Mouse (Mus musculus): ENCODE results near the gene Wdr37. TPM values are rescaled to one million over a fixed set of nuclear protein-coding genes. Genes with fewer than 3 reads are reported as not detected.
A peak's percentile ranks its signal among the peaks of the same experiment; 100 is the strongest.
"Not testable (repeated sequence)": the region's sequence is repeated elsewhere in the genome, so short reads cannot be mapped to it uniquely, and the experiment has no call there.

Wdr37 gene
- total RNA-seq (2014; fragmentation: Nextera tagmentation) (15.6 and 25.5 TPM in 2 replicates), total RNA-seq (2017) (29.4 and 34.1 TPM in 2 replicates)

GRCm38 (mm10) chr13:8871314-8871962 is at the start of gene Wdr37:
TSS of gene Wdr37 (minus strand) at chr13:8871909.
- peak; percentile 67 for ATAC-seq (replicated peaks; ENCODE audit: low FRiP score, low TSS enrichment, poor library complexity, severe bottlenecking)

- not testable (repeated sequence) for ATAC-seq (replicated peaks; ENCODE audit: low FRiP score, low TSS enrichment, poor library complexity, severe bottlenecking)
Measured at GRCm38 (mm10) chr13:8913890-8914289, 42.2 kb upstream of the Wdr37 start.

DNA sequence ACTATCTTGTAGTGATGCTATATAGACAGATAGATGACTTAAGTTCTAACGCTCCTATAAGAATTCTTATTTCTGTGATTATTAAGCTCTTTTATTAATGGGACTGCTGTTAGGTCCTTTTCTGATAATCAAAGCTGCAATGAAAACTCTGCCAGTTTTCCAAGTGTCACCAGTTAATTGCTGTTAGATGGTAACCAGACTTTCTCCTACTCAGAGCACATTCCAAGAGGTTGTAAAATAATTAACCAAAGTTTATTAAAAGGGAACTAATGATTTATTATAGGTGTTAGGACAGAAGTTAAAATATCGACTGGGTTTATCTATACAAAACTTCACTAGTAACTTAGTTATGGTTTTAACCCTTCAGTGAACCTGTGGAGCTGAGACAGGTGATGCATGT is 34.3 kb upstream of the Wdr37 start:
- not testable (repeated sequence) for ATAC-seq (replicated peaks; ENCODE audit: low FRiP score, low TSS enrichment, poor library complexity, severe bottlenecking)

- ATAC-seq (replicated peaks; ENCODE audit: low FRiP score, low TSS enrichment, poor library complexity, severe bottlenecking), result no peak
Measured at GRCm38 (mm10) chr13:8888603-8889002, 16.9 kb upstream of the Wdr37 start.

DNA sequence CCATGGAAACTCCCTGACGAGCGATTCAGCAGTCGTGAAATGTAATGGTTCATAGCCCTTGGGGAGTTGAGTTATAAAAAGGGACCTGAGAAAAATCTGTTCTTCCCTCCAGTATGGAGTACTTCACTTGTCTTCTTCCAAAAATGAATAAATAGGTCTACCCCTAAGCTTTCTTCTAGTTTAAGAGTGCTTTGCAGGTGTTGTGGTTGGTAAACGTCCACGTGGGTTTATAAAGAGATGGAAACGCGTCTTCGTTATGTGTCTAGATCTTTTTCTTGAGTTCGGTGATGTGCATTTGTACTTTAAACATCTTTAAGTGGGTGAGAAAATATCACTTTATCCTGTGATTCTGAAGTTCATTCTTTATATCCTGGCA is 14.5 kb upstream of the Wdr37 start:
- ATAC-seq (replicated peaks; ENCODE audit: low FRiP score, low TSS enrichment, poor library complexity, severe bottlenecking), result no peak

DNA sequence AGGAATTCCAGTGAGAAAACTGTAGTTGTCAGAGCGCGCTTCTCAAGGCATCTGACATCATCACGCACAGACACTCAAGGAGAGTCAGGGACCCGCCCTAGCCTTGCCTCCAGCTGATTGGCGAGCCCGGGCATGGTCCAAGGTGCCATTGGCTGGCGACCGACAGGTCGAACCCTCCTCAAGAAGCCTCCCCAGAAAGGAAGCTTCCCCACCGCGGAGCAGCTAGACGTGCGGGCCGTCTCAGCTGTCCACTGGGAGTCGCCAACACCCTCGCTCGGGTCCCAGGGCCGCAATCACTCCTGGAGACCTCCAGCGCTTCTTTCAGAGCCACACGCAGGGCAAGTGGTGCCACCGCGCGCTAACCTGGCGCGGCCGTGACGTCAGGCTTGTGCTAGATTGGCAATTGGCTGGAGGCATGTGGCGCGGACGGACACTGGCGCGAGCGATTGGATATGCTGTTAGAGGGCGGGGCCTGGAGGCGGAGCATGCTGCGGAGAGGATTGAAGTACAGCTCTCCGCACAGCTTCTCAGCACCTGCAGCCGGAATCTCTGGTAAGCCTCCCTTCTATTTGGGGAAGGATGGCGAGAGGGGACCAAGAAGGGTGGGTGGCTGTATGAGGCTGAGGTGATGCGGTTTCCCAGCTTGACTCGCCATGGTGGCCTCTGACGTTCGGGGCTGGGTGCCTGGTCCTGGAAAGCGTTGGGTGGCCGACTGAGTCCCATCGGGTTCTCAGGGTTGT is 13.9 kb upstream of the Wdr37 start, which contains the start of gene Idi1:
TSS of gene Idi1 (plus strand) at position 57 of the 740 bp plus-strand sequence.
- peak; percentile 98 for ATAC-seq (replicated peaks; ENCODE audit: low FRiP score, low TSS enrichment, poor library complexity, severe bottlenecking)

GRCm38 (mm10) chr13:8883870-8884269 is 12.2 kb upstream of the Wdr37 start:
- ATAC-seq (replicated peaks; ENCODE audit: low FRiP score, low TSS enrichment, poor library complexity, severe bottlenecking), result not testable (repeated sequence)

DNA sequence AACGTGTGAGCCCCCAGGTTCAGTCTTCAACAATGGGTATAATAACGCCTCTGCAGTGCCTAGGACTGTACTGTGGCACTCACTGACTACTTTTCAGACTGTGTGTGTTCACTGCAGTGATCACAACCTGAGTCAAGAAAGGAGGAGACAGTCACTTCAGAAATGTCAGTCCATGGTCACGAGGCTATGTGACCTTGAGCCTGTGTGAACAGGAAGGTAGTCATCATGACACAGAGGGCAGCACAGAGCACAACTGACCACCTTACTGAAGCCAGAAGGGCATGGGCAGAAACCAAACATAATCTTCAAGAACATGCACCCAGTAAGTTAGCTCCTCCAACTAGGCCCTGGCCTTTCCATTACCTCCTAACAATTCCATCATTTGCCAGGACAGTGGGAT is 9.9 kb upstream of the Wdr37 start:
- ATAC-seq (replicated peaks; ENCODE audit: low FRiP score, low TSS enrichment, poor library complexity, severe bottlenecking), result no peak

DNA sequence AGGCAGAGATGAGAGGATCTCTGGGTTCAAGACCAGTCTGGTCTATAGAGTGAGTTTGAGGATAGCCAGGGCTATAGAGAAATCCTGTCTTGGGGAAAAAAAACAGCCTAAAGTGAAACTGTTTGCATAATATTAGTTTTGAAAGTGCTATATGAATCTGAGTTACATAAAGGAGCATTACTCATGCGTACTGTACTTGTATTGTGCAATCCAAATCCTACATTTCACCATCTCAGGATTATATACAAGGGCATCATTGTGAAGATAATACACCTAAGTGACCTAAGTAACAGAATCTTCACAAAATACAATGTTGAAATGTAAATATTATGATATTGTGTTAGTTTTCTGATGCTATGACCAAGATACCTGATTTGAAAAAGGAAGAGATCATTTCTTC is 2.1 kb upstream of the Wdr37 start:
- ATAC-seq (replicated peaks; ENCODE audit: low FRiP score, low TSS enrichment, poor library complexity, severe bottlenecking), result no peak

DNA sequence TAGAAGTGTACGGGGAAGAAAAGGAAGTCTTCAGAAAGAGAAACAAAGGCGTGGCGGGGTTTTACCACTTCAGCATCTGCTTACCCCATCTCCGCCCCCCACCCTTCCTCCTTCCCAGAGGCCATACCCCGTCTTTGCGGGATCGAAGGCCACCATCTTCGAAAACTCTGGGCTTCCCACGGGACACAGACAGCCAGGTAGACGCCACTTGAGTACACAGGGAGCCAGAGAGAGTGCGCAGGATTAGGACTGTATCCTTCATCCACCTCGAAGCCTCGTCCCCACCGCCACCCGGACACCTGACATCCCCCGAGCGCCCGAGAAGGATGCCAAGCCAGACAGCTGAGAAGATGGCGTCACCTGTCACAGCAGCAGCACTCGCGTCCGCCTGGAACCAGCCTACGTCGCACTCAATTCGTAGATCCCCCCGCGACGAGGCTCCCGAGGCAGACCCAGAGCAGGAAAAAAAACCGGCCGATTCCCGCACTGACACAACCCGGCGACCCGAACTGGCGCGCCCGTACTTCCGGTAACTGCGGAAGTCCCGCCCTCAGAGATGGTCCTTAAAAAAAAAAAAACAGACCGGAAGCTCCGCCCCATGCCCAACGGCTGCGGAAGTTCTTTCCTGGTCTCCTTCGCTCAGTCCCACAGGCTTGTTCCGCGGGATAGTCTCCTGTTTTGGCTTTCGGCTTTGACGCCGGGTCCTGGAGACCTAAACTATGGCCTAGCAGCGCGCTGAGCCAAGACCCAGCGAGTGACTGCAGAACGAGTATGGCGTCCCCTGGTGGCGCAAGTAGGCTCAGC is 997 bp downstream of the Wdr37 start:
- peak; percentile 90 for ATAC-seq (replicated peaks; ENCODE audit: low FRiP score, low TSS enrichment, poor library complexity, severe bottlenecking)

DNA sequence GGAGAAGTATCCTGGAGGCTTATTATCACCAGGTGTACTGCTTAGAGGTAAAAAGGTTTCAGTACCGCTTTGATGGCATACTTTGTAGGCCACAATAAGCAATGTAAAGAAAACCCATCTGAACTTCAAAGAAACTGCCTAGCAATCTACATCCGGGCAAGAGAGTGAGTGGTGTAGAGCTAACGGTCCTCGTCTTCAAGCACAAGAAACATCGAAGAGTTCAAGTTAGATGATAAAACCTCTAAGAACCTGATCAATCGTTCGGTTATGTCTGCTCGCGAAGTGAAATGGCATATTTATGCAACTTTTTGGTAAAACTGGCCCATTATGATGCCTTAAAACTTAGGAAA is 1.6 kb downstream of the Wdr37 start:
- no peak for ATAC-seq (replicated peaks; ENCODE audit: low FRiP score, low TSS enrichment, poor library complexity, severe bottlenecking)

DNA sequence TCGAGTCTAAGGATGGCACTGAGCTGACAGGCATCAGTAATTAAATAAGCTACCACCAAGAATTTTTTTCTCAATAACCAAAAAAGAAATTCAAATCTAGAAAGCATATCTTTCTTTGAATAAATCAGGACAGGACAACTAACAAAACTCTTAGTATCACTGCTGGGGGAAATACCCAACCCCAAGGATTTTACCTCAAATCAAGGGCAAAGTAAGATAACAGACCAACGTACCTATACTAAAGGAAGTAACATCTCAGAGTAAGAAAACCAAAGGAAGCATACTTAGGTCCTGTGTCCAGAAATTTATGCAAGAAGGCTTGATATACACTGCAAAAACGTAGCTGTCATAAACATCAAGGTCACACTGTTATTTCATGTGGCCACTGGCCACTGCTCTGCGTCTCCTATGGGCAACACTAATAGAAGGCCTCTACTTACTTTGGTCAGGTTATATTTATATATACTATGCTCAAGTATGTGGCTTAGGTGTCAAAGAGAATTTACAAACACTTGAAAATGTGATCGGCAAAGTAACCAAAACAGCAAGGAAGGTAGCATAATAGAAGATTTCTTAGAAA is 2.0 kb downstream of the Wdr37 start:
- ATAC-seq (replicated peaks; ENCODE audit: low FRiP score, low TSS enrichment, poor library complexity, severe bottlenecking), result no peak

DNA sequence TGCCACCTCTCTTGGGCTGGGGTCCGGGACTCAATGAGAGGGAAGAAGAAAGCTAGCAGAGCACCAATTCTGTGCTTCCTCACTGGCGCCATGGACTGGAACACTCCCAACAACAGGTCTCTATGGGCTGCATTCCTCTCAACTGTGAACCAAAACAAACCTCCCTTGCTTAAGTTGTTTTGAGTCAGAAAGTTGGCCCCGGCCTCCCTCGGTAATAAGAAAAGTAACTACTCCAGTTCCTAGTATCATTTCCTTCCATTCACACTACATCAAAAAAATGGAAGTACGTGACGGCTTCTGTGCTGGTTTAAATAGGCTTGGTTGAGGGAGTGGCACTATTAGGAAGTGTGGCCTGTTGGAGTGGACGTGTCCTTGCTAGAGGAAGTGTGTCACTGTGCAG is 5.1 kb downstream of the Wdr37 start:
- ATAC-seq (replicated peaks; ENCODE audit: low FRiP score, low TSS enrichment, poor library complexity, severe bottlenecking), result no peak

DNA sequence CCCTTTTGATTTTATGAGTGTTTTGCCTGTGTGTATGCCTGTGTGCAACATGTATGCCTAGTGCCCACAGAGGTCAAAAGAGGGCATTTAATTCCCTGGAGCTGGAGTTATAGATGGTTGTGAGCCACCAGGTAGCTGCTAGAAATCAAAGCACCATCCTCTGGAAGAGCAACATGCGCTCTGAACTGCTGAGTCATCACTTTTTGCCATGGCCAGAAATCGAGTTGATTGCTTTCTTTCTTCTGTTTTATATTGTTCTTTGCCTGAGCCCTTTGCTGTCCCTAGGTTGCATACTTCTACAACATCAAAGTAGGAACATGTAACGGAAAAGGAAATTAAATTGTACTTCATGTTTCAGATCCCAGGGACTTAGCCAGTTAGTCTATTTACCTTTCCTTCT is 6.7 kb downstream of the Wdr37 start:
- ATAC-seq (replicated peaks; ENCODE audit: low FRiP score, low TSS enrichment, poor library complexity, severe bottlenecking), result no peak

- ATAC-seq (replicated peaks; ENCODE audit: low FRiP score, low TSS enrichment, poor library complexity, severe bottlenecking), result no peak
Measured at GRCm38 (mm10) chr13:8860861-8861260, 10.8 kb downstream of the Wdr37 start.

- peak; percentile 80 for ATAC-seq (replicated peaks; ENCODE audit: low FRiP score, low TSS enrichment, poor library complexity, severe bottlenecking)
Measured at GRCm38 (mm10) chr13:8858453-8858852, 13.3 kb downstream of the Wdr37 start.

DNA sequence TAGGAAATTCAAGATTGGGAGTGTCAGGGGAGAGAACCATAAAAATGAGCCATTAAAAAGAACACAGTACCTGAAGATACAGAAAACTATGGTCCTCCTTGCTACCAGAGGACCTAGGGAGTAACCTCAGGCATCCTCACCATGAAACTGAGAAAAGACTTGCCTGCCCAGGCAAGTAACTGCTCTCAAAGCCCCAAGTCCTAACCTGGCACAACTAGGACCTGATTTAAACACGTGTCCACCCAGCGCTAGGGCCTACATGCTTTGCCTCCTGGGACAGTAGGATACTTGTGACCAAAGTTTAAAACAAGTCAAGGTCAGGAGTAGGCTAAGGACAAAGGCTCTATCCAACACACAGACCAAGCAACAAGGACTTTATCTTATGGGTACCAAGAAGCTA is 16.9 kb downstream of the Wdr37 start:
- no peak for ATAC-seq (replicated peaks; ENCODE audit: low FRiP score, low TSS enrichment, poor library complexity, severe bottlenecking)

DNA sequence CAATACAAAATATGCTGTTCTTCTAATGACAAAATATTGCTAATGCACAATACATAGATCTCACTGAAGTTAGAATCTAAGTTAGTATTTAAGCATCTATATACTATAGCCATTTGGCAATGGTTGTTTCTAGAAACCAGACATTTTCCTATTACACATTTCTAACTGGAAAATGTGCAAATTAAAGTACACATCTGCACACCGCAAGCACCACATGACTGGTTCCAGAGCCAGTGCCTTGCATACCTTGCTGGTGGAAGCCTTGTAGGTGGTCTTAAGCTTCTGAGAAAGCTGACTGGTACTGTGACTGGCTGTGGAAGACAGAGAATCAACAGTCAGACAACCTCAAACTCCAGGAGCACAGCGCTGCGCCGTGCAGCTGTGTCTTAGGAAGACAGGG is 18.3 kb downstream of the Wdr37 start:
- ATAC-seq (replicated peaks; ENCODE audit: low FRiP score, low TSS enrichment, poor library complexity, severe bottlenecking), result no peak

- ATAC-seq (replicated peaks; ENCODE audit: low FRiP score, low TSS enrichment, poor library complexity, severe bottlenecking), result peak; percentile 97
Measured at GRCm38 (mm10) chr13:8849311-8849710, 22.4 kb downstream of the Wdr37 start.

DNA sequence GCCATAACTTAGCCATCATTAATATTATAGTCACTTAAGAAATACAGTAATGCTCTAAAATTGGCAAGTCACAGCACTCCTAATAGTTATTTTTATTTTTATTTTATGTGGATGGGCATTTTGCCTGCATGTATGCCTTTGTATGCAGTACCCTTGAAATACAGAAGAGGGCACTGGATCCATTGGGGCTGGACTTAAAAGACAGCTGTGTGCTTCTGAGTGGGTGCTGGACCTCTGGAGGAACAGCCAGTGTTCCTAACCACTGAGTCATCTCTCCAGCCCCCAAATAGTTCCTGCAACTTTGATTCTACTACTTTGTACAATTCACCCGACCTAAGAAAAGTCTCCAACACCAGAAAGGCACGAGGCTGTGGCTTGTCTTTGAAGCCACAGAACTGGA is 24.0 kb downstream of the Wdr37 start:
- ATAC-seq (replicated peaks; ENCODE audit: low FRiP score, low TSS enrichment, poor library complexity, severe bottlenecking), result peak; percentile 86
